Mouse (Mus musculus) lung, postnatal 0 days (tissue): ENCODE results near the gene Crabp2. TPM values are rescaled to one million over a fixed set of nuclear protein-coding genes. Genes with fewer than 3 reads are reported as not detected.

Experiments used
- ATAC-seq: fragments of 200-750 bp; cut with Nextera tagmentation; 2 replicates; pipeline ENCODE4 v1.8.0; 2017; ENCODE audit warnings: moderate library complexity
- DNase-seq: peaks from one replicate; pipeline ENCODE4 v3.0.0-alpha.2; 2016; ENCODE audit warnings: low spot score
- H3K27ac ChIP-seq: fragments of 300-500 bp; sonication (generic); 2 replicates; pipeline ENCODE4 v1.5.1; 2014; ENCODE audit warnings: antibody characterized with exemption, mild to moderate bottlenecking, low read length, mixed read lengths
- H3K27me3 ChIP-seq: fragments of 300-500 bp; sonication (generic); replicated peaks from 2 replicates; pipeline ENCODE4 v1.6.1; 2014; ENCODE audit warnings: low read length, mixed read lengths; ENCODE audit not compliant: insufficient read depth
- H3K36me3 ChIP-seq: fragments of 300-500 bp; sonication (generic); 2 replicates; pipeline ENCODE4 v1.6.1; 2014; ENCODE audit warnings: low read length, mixed read lengths; ENCODE audit not compliant: insufficient read depth
- H3K4me1 ChIP-seq: fragments of 300-500 bp; sonication (generic); 2 replicates; pipeline ENCODE4 v1.6.1; 2014; ENCODE audit warnings: antibody characterized with exemption, low read depth, low read length, mixed read lengths; ENCODE audit not compliant: insufficient read depth
- H3K4me2 ChIP-seq: fragments of 300-500 bp; sonication (generic); replicated peaks from 2 replicates; pipeline ENCODE4 v1.6.1; 2014; ENCODE audit warnings: low read depth, mild to moderate bottlenecking, low read length, moderate library complexity, mixed read lengths
- H3K4me3 ChIP-seq: fragments of 300-500 bp; sonication (generic); 2 replicates; pipeline ENCODE4 v1.5.1; 2014; ENCODE audit warnings: low read depth, low read length
- H3K9ac ChIP-seq: fragments of 300-500 bp; sonication (generic); replicated peaks from 2 replicates; pipeline ENCODE4 v1.6.1; 2014; ENCODE audit warnings: low read depth, mild to moderate bottlenecking
- H3K9me3 ChIP-seq: fragments of 300-500 bp; sonication (generic); 2 replicates; pipeline ENCODE4 v1.6.1; 2016; ENCODE audit warnings: low read length, mixed read lengths
- CTCF ChIP-seq: IDR thresholded peaks from 2 replicates; pipeline ENCODE4 v1.5.1; 2016; ENCODE audit warnings: antibody characterized with exemption, mild to moderate bottlenecking
- EP300 ChIP-seq: IDR thresholded peaks from 2 replicates; pipeline ENCODE4 v1.6.1; 2016; ENCODE audit warnings: antibody characterized with exemption, mild to moderate bottlenecking, control low read depth
- WGBS: fragments of 180-500 bp; shearing (Covaris S2); extraction: QIAGEN DNeasy Blood & Tissue Kit; methylation state at CpG from one replicate; pipeline ENCODE4 v1.1.7; 2014; 5-methylcytosine and 5-hydroxymethylcytosine counted together
- polyA plus RNA-seq: library from polyadenylated mRNA; unstranded; fragments of >200 nt; fragmentation: Nextera tagmentation; extraction: Ambion mirVana; gene quantifications from 2 replicates; pipeline ENCODE4 v1.2.1, GENCODE M21; 2015

Gene Crabp2
- polyA plus RNA-seq, 1 experiment from 2014 or later = 0.21 TPM

DNA sequence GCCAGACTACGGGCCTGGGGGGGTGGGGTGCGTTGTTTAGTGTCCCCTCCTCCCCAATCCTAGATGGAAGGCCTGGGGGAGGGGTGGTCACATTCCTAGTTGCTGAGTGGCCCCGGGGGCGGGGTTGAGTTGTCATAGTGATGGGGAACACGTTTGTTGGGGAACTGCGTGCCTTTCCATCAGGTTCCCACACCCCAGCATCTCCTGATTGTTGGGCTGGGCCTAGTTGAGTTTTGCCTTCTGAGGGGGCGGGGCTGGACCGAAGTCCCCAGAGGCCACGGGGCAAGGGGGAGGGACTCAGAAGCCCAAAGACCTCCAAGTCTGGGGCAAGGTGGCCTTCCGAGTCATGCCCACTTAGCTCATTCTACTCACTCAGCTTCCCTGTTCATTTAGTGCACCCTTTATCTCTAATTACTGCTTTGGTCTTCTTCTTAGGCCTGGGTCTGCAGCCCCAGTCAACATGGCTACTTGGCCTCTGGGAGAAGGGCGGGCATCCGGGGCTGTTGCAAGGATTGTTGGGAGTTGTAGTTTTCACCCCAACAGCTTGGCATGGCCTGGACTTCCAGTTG, 37.8 kb upstream of the Crabp2 start:
- no peaks in the 10 kb centered on the region for H3K9me3 ChIP-seq
- H3K4me1 ChIP-seq = peaks cover 28% of the 10 kb centered on the region
- peak; percentile 95 for DNase-seq
- TF ChIP-seq EP300 (peak; percentile 83), CTCF (no peak)
- 11% methylated on average over 12 of the region's 12 CpGs for WGBS
- peaks cover 5% of the 10 kb centered on the region for H3K36me3 ChIP-seq
- no peaks in the 10 kb centered on the region for H3K27me3 ChIP-seq
- ATAC-seq = peak; percentile 61
- H3K9ac ChIP-seq = no peak overlapping the region; the same call in 1 of the 2 replicates
- H3K4me2 ChIP-seq = peak overlapping the region; percentile 53
- H3K27ac ChIP-seq = peak overlapping the region; percentile 97
- H3K4me3 ChIP-seq = peak overlapping the region; percentile 33

DNA sequence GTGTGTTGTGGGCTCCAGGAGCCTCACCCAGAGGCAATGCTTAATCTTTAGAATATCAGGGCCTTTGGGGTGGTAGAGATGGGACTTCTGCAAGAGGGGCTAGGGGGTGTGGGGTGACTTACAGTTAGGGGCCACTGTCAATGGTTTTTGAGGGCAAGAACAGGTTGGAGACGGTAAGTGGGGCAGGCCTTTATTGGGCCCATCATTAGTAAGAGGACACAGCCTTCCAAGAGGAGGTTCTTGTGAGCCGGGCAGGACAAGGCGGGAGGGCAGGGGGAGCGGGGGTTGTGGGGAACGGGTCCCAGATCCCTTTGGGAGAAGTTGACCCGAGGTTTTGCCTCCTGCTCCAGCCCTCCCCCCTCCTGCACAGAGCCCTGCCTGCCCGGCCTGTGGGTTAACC, 35.0 kb upstream of the Crabp2 start:
- Histone ChIP-seq H3K9me3 (no peaks in the 10 kb centered on the region), H3K36me3 (peaks cover 16% of the 10 kb centered on the region), H3K9ac (no peak overlapping the region), H3K4me1 (peaks cover 19% of the 10 kb centered on the region; the same call in 1 of the 2 replicates), H3K27me3 (no peaks in the 10 kb centered on the region), H3K27ac (no peak overlapping the region), H3K4me3 (no peak overlapping the region), H3K4me2 (no peak overlapping the region)
- TF ChIP-seq EP300 (no peak), CTCF (no peak)
- DNase-seq = no peak
- 83% methylated on average over 6 of the region's 7 CpGs for WGBS
- no peak for ATAC-seq

DNA sequence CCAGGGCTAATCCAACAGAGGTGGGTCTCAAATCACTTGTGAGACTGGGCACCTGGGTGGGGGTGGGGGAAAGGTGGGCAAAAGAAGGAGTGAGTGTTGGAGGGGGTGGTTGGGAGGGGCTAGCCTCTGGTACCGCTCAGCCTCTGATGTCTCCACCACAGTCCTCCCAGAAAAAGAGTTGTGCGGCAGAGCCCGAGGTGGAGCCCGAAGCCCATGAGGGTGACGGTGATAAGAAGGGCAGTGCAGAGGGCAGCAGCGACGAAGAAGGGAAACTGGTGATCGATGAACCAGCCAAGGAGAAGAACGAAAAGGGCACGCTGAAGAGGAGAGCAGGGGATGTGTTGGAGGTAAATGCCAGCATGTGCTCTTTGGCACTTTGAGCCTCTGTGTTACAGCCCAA, 34.6 kb upstream of the Crabp2 start:
- H3K4me1 ChIP-seq = peaks cover 16% of the 10 kb centered on the region; the same call in 1 of the 2 replicates
- DNase-seq = no peak
- no peak overlapping the region for H3K4me2 ChIP-seq
- ATAC-seq = no peak
- no peak overlapping the region for H3K27ac ChIP-seq
- WGBS = 94% methylated on average over 10 of the region's 10 CpGs
- no peaks in the 10 kb centered on the region for H3K27me3 ChIP-seq
- H3K36me3 ChIP-seq = peaks cover 16% of the 10 kb centered on the region
- no peak overlapping the region for H3K9ac ChIP-seq
- H3K9me3 ChIP-seq = no peaks in the 10 kb centered on the region
- TF ChIP-seq CTCF (no peak), EP300 (no peak)
- H3K4me3 ChIP-seq = no peak overlapping the region

DNA sequence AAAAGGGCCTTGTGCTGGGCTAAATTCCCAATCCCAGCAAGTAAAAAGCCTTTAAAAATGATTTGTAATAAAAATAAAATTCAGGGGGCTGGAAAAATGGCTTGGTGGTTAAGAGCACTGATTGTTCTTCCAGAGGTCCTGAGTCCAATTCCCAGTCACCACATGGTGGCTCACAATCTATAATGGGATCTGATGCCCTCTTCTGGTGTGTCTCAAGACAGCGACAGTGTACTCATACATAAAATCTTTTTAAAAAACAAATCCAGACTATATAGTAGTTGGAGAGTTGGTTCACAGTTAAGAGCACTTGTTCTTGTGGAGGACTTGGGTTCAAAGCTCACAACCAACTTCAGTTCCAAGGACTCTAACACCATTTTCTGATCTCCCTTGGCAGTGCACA, 31.5 kb upstream of the Crabp2 start:
- no peak for ATAC-seq
- Histone ChIP-seq H3K4me1 (no peaks in the 10 kb centered on the region), H3K36me3 (peaks cover 16% of the 10 kb centered on the region), H3K9ac (no peak overlapping the region), H3K4me2 (no peak overlapping the region), H3K4me3 (no peak overlapping the region), H3K27me3 (no peaks in the 10 kb centered on the region), H3K27ac (no peak overlapping the region), H3K9me3 (no peaks in the 10 kb centered on the region)
- DNase-seq = no peak
- WGBS = 87% methylated on average over 1 of the region's 1 CpGs
- TF ChIP-seq EP300 (no peak), CTCF (peak; percentile 43)

DNA sequence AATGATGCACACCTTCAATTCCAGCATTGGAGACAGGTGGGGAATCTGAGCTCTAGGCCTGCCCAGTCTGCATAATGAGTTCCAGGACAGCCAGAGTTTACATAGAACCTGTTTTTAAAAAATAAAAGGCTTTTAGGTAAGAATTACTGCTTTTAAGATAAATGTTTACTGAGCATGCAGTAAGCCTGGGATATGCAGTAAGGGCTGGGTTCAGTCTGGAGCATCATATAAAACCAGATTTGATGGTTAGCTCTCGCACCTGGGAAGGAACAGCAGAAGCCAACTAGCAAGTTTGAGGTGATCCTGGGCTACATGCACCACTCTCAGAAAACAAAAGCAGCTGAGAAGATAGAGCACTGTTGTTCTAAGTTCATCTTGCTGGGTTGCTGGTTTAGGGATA, 29.9 kb upstream of the Crabp2 start:
- ATAC-seq (no peak), DNase-seq (peak; percentile 4)
- no peak overlapping the region; the same call in 1 of the 2 replicates for H3K4me2 ChIP-seq
- H3K4me3 ChIP-seq = no peak overlapping the region
- no peak overlapping the region for H3K9ac ChIP-seq
- no peak for TF ChIP-seq CTCF
- no peak for TF ChIP-seq EP300
- peaks cover 16% of the 10 kb centered on the region for H3K36me3 ChIP-seq
- H3K9me3 ChIP-seq = no peaks in the 10 kb centered on the region
- 96% methylated on average over 1 of the region's 1 CpGs for whole genome bisulfite sequencing
- no peaks in the 10 kb centered on the region for H3K27me3 ChIP-seq
- H3K27ac ChIP-seq = no peak overlapping the region
- no peaks in the 10 kb centered on the region for H3K4me1 ChIP-seq

DNA sequence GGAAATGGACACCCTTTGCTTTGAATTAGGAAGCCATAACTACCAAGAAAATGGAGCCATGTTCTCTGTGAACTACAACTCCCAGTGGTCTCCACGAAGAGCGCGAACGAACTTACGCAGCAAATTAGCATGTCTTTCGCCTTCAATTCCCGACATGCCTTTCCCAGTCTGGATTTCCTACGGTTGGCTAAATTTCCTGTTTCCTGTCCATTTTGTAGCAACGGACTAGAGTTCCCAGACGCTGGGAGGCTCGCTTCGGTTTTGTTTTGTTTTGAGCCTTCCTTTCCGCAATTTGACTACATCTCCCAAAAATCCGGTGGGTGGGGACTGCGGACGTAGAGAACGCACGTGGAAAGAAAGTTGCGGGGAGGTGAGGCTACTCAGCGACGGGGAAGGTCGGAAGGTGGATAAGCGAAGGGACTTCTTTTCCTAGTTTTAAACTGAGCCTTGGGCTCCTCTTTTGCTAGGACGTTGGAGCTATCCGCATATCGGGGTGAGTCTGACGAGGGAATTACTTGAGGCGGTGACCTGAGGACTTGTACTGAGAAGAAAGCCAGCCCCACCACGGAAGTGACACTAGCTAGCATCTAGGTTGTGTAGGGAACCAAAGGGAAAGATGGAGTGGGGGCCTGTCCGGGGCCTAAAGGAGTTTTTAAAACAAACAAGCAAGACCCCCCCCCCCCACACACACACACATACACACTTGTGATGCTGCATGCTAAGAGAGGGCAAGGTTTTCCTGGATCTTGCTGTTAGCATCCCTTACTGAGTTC, 28.9 kb upstream of the Crabp2 start, which contains the start of gene Mrpl24:
Gene Mrpl24, plus strand, starts transcription at position 171 of the 773 bp plus-strand sequence.
- Histone ChIP-seq H3K27me3 (no peaks in the 10 kb centered on the region), H3K36me3 (peaks cover 12% of the 10 kb centered on the region), H3K9ac (peak within 1 kb of the TSS; percentile 64), H3K4me1 (no peaks in the 10 kb centered on the region), H3K4me2 (peak within 1 kb of the TSS; percentile 65), H3K27ac (peak within 1 kb of the TSS; percentile 87), H3K9me3 (no peaks in the 10 kb centered on the region), H3K4me3 (peak within 1 kb of the TSS; percentile 59)
- under 1% methylated on average over 30 of the region's 30 CpGs for WGBS
- ATAC-seq (peak; percentile 94), DNase-seq (peak; percentile 98)
- TF ChIP-seq CTCF (0 out of 2 replicates have a peak, but pooled peaks have one; percentile 6), EP300 (peak; percentile 81)
